13 mouse cellular contexts compared by ENCODE assay signal in the genomic region with DNA sequence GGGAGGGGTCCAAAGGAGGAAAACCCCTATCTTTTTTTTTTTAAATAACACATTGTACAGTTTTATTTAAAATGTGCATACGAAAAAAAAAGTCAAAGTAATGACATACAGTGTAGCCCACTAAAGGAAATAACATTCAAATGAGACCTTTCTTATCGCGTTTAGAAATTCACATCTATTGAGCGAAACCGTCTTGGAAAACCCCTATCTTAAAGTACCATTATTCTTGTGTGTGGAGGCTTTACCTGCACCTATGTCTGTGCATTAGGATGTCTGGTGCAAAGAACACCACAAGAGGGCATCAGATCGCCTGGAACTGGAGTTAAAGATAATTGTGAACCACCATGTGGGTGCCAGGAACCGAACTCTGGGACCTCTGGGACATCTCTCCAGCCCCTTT.
"Had no signal": no experiment of that assay in that cellular context is flagged by ENCODE, and none has a peak within 500 bp of the region (broad histone marks: within the 10 kb centered on the region; RNA-seq: fewer than 3 reads in every experiment).

No protein-coding gene starts in this region.

- ATAC-seq: midbrain, embryonic 15.5 days had no signal

- DNase-seq: kidney, postnatal 25 days; lung, adult 2 months; lung, postnatal 10 days; retina, postnatal 1 day; thymus, postnatal 36 days had no signal

- H3K27me3 ChIP-seq: limb, embryonic 12.5 days; megakaryocyte, embryonic 14.5 days; midbrain, embryonic 15.5 days; neural tube, embryonic 13.5 days; stomach, embryonic 15.5 days had no signal

- H3K9ac ChIP-seq: limb, embryonic 12.5 days; liver, embryonic 14.5 days; midbrain, embryonic 15.5 days; neural tube, embryonic 13.5 days; stomach, embryonic 15.5 days had no signal

- H3K36me3 ChIP-seq: midbrain, embryonic 15.5 days; neural tube, embryonic 13.5 days; stomach, embryonic 15.5 days had no signal

- H3K4me3 ChIP-seq: limb, embryonic 12.5 days; megakaryocyte, embryonic 14.5 days; midbrain, embryonic 15.5 days; neural tube, embryonic 13.5 days; stomach, embryonic 15.5 days had no signal

- H3K27ac ChIP-seq: limb, embryonic 12.5 days; liver, embryonic 14.5 days; macrophage; midbrain, embryonic 15.5 days; neural tube, embryonic 13.5 days; stomach, embryonic 15.5 days had no signal

- H3K4me2 ChIP-seq: limb, embryonic 12.5 days; midbrain, embryonic 11.5 days; midbrain, embryonic 15.5 days; neural tube, embryonic 13.5 days; stomach, embryonic 15.5 days had no signal

- H3K9me3 ChIP-seq: midbrain, embryonic 15.5 days; neural tube, embryonic 13.5 days; stomach, embryonic 15.5 days had no signal
